8 mouse cellular contexts compared by ENCODE assay signal in the genomic region with DNA sequence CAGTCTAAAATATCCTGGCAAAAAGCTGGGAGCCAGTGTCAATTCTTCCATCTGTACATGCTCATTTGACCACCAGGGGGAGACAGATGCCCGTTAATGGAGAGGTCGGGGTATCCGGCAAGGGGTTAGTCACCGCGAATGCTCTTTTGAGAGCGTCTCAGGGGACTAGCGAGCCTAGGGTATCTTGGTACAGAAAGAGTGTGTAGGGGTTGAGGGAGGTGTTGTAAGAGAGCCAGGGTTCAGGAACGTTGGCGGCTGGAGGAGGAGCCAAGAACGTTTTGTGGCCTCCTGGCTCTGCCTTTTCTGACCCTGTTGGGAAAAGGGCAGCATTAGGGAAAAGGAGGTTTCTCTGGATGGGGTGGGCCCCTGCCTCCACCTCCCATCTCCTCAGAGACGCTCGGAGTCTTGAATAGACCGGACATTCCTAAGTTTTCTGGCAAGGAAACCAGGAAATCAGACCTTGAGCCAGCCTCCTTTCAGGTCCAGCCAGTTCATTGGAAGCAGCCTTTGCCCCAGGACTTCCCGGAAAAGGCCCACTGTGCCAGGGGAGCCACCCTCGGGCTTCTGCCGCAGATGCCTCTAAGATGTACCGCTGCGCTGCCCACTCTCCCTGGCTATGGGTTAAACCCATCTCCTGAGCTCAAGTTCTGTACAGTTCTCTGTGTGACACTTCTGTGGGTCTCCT. TPM values are rescaled to one million over a fixed set of nuclear protein-coding genes. Genes with fewer than 3 reads are reported as not detected.
DNase-seq lines count a peak whose midpoint lies in the region; ATAC-seq and TF ChIP-seq lines count a peak whose summit lies in the region.

No protein-coding gene starts in this region.

- peak overlapping the region; percentile 60 for H3K9ac ChIP-seq in heart, embryonic 12.5 days
- peak overlapping the region; percentile 58 for H3K9ac ChIP-seq in kidney, embryonic 16.5 days (replicated peaks; ENCODE audit: low read length)
- peak overlapping the region; percentile 72 for H3K9ac ChIP-seq in liver, adult 2 months (ENCODE audit: low read depth, low read length)

- peaks cover 15% of the 10 kb centered on the region for H3K27me3 ChIP-seq in erythroblast, embryonic 14.5 days (ENCODE audit: control insufficient read depth)
- H3K27me3 ChIP-seq in heart, embryonic 12.5 days (replicated peaks) = no peaks in the 10 kb centered on the region
- H3K27me3 ChIP-seq in kidney, embryonic 16.5 days (ENCODE audit: insufficient read depth, low read length) = no peaks in the 10 kb centered on the region
- H3K27me3 ChIP-seq in liver, adult 2 months (ENCODE audit: control insufficient read depth, insufficient read depth, low read length) = no peaks in the 10 kb centered on the region

- peak; percentile 79 for DNase-seq in CD4-positive helper T cell, adult 2 months (ENCODE audit: low read depth, low spot score)
- DNase-seq in brain, embryonic 14.5 days (ENCODE audit: low read depth) = peak; percentile 88
- DNase-seq in liver, adult 2 months (ENCODE audit: extremely low read depth, low read depth, low spot score) = peak; percentile 56
- peak; percentile 84 to 95 for DNase-seq in spleen, postnatal 4 days (ENCODE audit: low spot score in 2 of 2)

- WGBS in heart, embryonic 12.5 days = 6% methylated on average over 18 of the region's 18 CpGs
- WGBS in kidney, embryonic 16.5 days = 9% methylated on average over 18 of the region's 18 CpGs
- WGBS in liver, adult 2 months = 3% methylated on average over 18 of the region's 18 CpGs

- peaks cover 5% of the 10 kb centered on the region for H3K4me1 ChIP-seq in erythroblast, embryonic 14.5 days (ENCODE audit: control insufficient read depth)
- peaks cover 15% of the 10 kb centered on the region for H3K4me1 ChIP-seq in heart, embryonic 12.5 days (replicated peaks)
- H3K4me1 ChIP-seq in kidney, embryonic 16.5 days (ENCODE audit: insufficient read depth, low read length) = peaks cover 13% of the 10 kb centered on the region
- no peaks in the 10 kb centered on the region for H3K4me1 ChIP-seq in liver, adult 2 months (ENCODE audit: control insufficient read depth, insufficient read depth, low read length)

- peak; percentile 81 for ATAC-seq in heart, embryonic 12.5 days (ENCODE audit: insufficient number of reproducible peaks, low FRiP score)
- peak; percentile 89 for ATAC-seq in kidney, embryonic 16.5 days (ENCODE audit: low FRiP score, low TSS enrichment)
- ATAC-seq in monocyte, adult 5-6 weeks (replicated peaks; ENCODE audit: insufficient number of reproducible peaks, low FRiP score, low TSS enrichment, poor library complexity, severe bottlenecking) = peak; percentile 81

- peak overlapping the region; percentile 69 for H3K4me2 ChIP-seq in heart, embryonic 12.5 days
- peak overlapping the region; percentile 61 for H3K4me2 ChIP-seq in kidney, embryonic 16.5 days (replicated peaks; ENCODE audit: low read depth, low read length)

- H3K9me3 ChIP-seq in erythroblast, embryonic 14.5 days (ENCODE audit: control insufficient read depth, low read length) = no peaks in the 10 kb centered on the region
- H3K9me3 ChIP-seq in heart, embryonic 12.5 days (replicated peaks) = no peaks in the 10 kb centered on the region
- H3K9me3 ChIP-seq in kidney, embryonic 16.5 days (ENCODE audit: low read length) = no peaks in the 10 kb centered on the region

- H3K27ac ChIP-seq in heart, embryonic 12.5 days (ENCODE audit: poor library complexity, severe bottlenecking) = peak overlapping the region; percentile 63
- H3K27ac ChIP-seq in kidney, embryonic 16.5 days (ENCODE audit: low read length) = peak overlapping the region; percentile 81
- H3K27ac ChIP-seq in liver, adult 2 months (replicated peaks; ENCODE audit: insufficient read depth, low read depth, low read length) = peak overlapping the region; percentile 55

- peak overlapping the region; percentile 25 for H3K4me3 ChIP-seq in erythroblast, embryonic 14.5 days (replicated peaks)
- peak overlapping the region; percentile 36 for H3K4me3 ChIP-seq in heart, embryonic 12.5 days
- H3K4me3 ChIP-seq in kidney, embryonic 16.5 days (ENCODE audit: low read length) = peak overlapping the region; percentile 36
- peak overlapping the region; percentile 29 for H3K4me3 ChIP-seq in liver, adult 2 months (ENCODE audit: insufficient read depth, low read depth, low read length)

- TF ChIP-seq POLR2A in brain, embryonic 14.5 days (IDR thresholded peaks at IDR 0.05; ENCODE audit: borderline replicate concordance, extremely low read depth, insufficient read depth, insufficient read length, poor library complexity, severe bottlenecking) = no peak
- TF ChIP-seq POLR2A in liver, adult 2 months (IDR thresholded peaks at IDR 0.05; ENCODE audit: extremely low read depth, insufficient read depth, low read length) = no peak

- TF ChIP-seq CTCF in brain, embryonic 14.5 days (IDR thresholded peaks at IDR 0.05; ENCODE audit: borderline replicate concordance, extremely low read depth, insufficient read depth, insufficient read length) = peak; percentile 89
- TF ChIP-seq CTCF in liver, adult 2 months (IDR thresholded peaks at IDR 0.05; ENCODE audit: low read depth, low read length) = peak; percentile 77

- no peaks in the 10 kb centered on the region for H3K79me2 ChIP-seq in liver, adult 2 months (ENCODE audit: control insufficient read depth, insufficient read depth, low read length)

- peaks cover 9% of the 10 kb centered on the region for H3K36me3 ChIP-seq in erythroblast, embryonic 14.5 days (ENCODE audit: control insufficient read depth)
- peaks cover 24% of the 10 kb centered on the region for H3K36me3 ChIP-seq in heart, embryonic 12.5 days
- peaks cover 22% of the 10 kb centered on the region for H3K36me3 ChIP-seq in kidney, embryonic 16.5 days (ENCODE audit: insufficient read depth, low read length)
- peaks cover 6% of the 10 kb centered on the region; the same call in 1 of the 2 replicates for H3K36me3 ChIP-seq in liver, adult 2 months (ENCODE audit: control insufficient read depth, insufficient read depth, low read length)

RNA-seq across cellular contexts. Expression of gene Thrap3, which starts 24.7 kb away (rescaled TPM):
- 108 and 133 TPM in 2 replicates for polyA plus RNA-seq in brain, embryonic 14.5 days (2012; rRNA removed)
- 12.8 and 15.5 TPM in 2 replicates for polyA plus RNA-seq in erythroblast, embryonic 14.5 days (2012)
- polyA plus RNA-seq in heart, embryonic 12.5 days (2016; fragmentation: Nextera tagmentation; extraction: Ambion mirVana) = 177 and 191 TPM in 2 replicates
- 210 and 218 TPM in 2 replicates for polyA plus RNA-seq in kidney, embryonic 16.5 days (2015; fragmentation: Nextera tagmentation; extraction: Ambion mirVana)
- 74.3 and 78.6 TPM in 2 replicates for total RNA-seq in liver, adult 2 months (2014; rRNA removed)
- 25.6 and 29.1 TPM in 2 replicates for polyA plus RNA-seq in liver, adult 2 months (2012; rRNA removed)
- 431 to 662 TPM (median 493 TPM) in 3 replicates for total RNA-seq in monocyte, adult 5-6 weeks (2017)

RNA-seq across cellular contexts. Expression of gene Map7d1, which starts 28.9 kb away (rescaled TPM):
- 182 and 209 TPM in 2 replicates for polyA plus RNA-seq in brain, embryonic 14.5 days (2012; rRNA removed)
- 2.5 and 2.9 TPM in 2 replicates for polyA plus RNA-seq in erythroblast, embryonic 14.5 days (2012)
- 73.9 and 76.4 TPM in 2 replicates for polyA plus RNA-seq in heart, embryonic 12.5 days (2016; fragmentation: Nextera tagmentation; extraction: Ambion mirVana)
- 31.5 and 32.2 TPM in 2 replicates for polyA plus RNA-seq in kidney, embryonic 16.5 days (2015; fragmentation: Nextera tagmentation; extraction: Ambion mirVana)
- 7.5 and 8.2 TPM in 2 replicates for total RNA-seq in liver, adult 2 months (2014; rRNA removed)
- polyA plus RNA-seq in liver, adult 2 months (2012; rRNA removed) = 18.5 and 19.1 TPM in 2 replicates
- total RNA-seq in monocyte, adult 5-6 weeks (2017) = 103 to 151 TPM (median 107 TPM) in 3 replicates

RNA-seq across cellular contexts. Expression of gene Trappc3, which starts 34.9 kb away (rescaled TPM):
- 123 and 136 TPM in 2 replicates for polyA plus RNA-seq in brain, embryonic 14.5 days (2012; rRNA removed)
- 1.3 and 2.0 TPM in 2 replicates for polyA plus RNA-seq in erythroblast, embryonic 14.5 days (2012)
- polyA plus RNA-seq in heart, embryonic 12.5 days (2016; fragmentation: Nextera tagmentation; extraction: Ambion mirVana) = 68.0 and 68.7 TPM in 2 replicates
- 113 and 120 TPM in 2 replicates for polyA plus RNA-seq in kidney, embryonic 16.5 days (2015; fragmentation: Nextera tagmentation; extraction: Ambion mirVana)
- total RNA-seq in liver, adult 2 months (2014; rRNA removed) = 38.2 and 45.8 TPM in 2 replicates
- 24.1 and 30.6 TPM in 2 replicates for polyA plus RNA-seq in liver, adult 2 months (2012; rRNA removed)
- 46.3 to 53.6 TPM (median 51.4 TPM) in 3 replicates for total RNA-seq in monocyte, adult 5-6 weeks (2017)

RNA-seq across cellular contexts. Expression of gene Col8a2, which starts 59.4 kb away (rescaled TPM):
- polyA plus RNA-seq in brain, embryonic 14.5 days (2012; rRNA removed) = 1.5 and 6.4 TPM in 2 replicates
- not detected in 2 replicates for polyA plus RNA-seq in erythroblast, embryonic 14.5 days (2012)
- 4.7 and 4.9 TPM in 2 replicates for polyA plus RNA-seq in heart, embryonic 12.5 days (2016; fragmentation: Nextera tagmentation; extraction: Ambion mirVana)
- 11.1 and 11.4 TPM in 2 replicates for polyA plus RNA-seq in kidney, embryonic 16.5 days (2015; fragmentation: Nextera tagmentation; extraction: Ambion mirVana)
- total RNA-seq in liver, adult 2 months (2014; rRNA removed) = 0.07 and 0.09 TPM in 2 replicates
- 0.10 and 0.17 TPM in 2 replicates for polyA plus RNA-seq in liver, adult 2 months (2012; rRNA removed)
- total RNA-seq in monocyte, adult 5-6 weeks (2017) = 1.5 to 3.7 TPM (median 1.8 TPM) in 3 replicates

Comparison
In these comparisons a context has a peak if more than half of its experiments do, and no peak if none do; other contexts are left out.
1. Peak in every context shown above with its lines: DNase-seq, ATAC-seq, H3K4me3 ChIP-seq and H3K27ac ChIP-seq.